Comparison of ENCODE assay signal across 9 mouse cellular contexts in genomic region chr10:111103086-111103485, GRCm38 (mm10).
DNase-seq lines count a peak whose midpoint lies in the region; ATAC-seq lines count a peak whose summit lies in the region.
"Had no signal": no experiment of that assay in that cellular context is flagged by ENCODE, and none has a peak within 500 bp of the region (broad histone marks: within the 10 kb centered on the region; RNA-seq: fewer than 3 reads in every experiment).

No protein-coding gene starts in this region.

- no peaks in the 10 kb centered on the region for H3K36me3 ChIP-seq in midbrain, embryonic 10.5 days
- no peaks in the 10 kb centered on the region for H3K36me3 ChIP-seq in forebrain, embryonic 14.5 days (ENCODE audit: control insufficient read depth, insufficient read depth, low read length)
- H3K36me3 ChIP-seq: midbrain, embryonic 12.5 days had no signal

- DNase-seq in retina, postnatal 1 day, result peak; percentile 19
- DNase-seq in retina, embryonic 14.5 days (ENCODE audit: low spot score), result no peak
- peak; percentile 30 for DNase-seq in liver
- no peak for DNase-seq in midbrain, embryonic 10.5 days (ENCODE audit: low spot score)
- DNase-seq in forebrain, embryonic 14.5 days (ENCODE audit: low spot score), result no peak
- DNase-seq in testis, postnatal 10 days (ENCODE audit: low spot score), result no peak

- H3K4me1 ChIP-seq in brown adipose tissue, adult 24 weeks (ENCODE audit: control insufficient read depth, insufficient read depth, insufficient read length, low read length), result peaks cover 3% of the 10 kb centered on the region; the same call in 1 of the 2 replicates
- H3K4me1 ChIP-seq in midbrain, embryonic 10.5 days, result peaks cover 11% of the 10 kb centered on the region
- peaks cover 7% of the 10 kb centered on the region; the same call in 1 of the 2 replicates for H3K4me1 ChIP-seq in forebrain, embryonic 14.5 days (ENCODE audit: control insufficient read depth, insufficient read depth, low read length)

- H3K9me3 ChIP-seq in midbrain, embryonic 10.5 days (replicated peaks), result no peaks in the 10 kb centered on the region
- no peaks in the 10 kb centered on the region for H3K9me3 ChIP-seq in forebrain, embryonic 14.5 days (replicated peaks; ENCODE audit: control insufficient read depth, low read length)
- H3K9me3 ChIP-seq: midbrain, embryonic 12.5 days had no signal

- H3K27ac ChIP-seq in brown adipose tissue, adult 24 weeks (replicated peaks; ENCODE audit: low read depth, low read length), result peak overlapping the region; percentile 58
- H3K27ac ChIP-seq in midbrain, embryonic 10.5 days (replicated peaks), result no peak overlapping the region
- H3K27ac ChIP-seq in forebrain, embryonic 14.5 days (ENCODE audit: low read depth, low read length), result no peak overlapping the region
- H3K27ac ChIP-seq: midbrain, embryonic 12.5 days had no signal

- peak overlapping the region; percentile 37 for H3K4me3 ChIP-seq in brown adipose tissue, adult 24 weeks (ENCODE audit: insufficient read depth, low read depth, low read length)
- no peak overlapping the region for H3K4me3 ChIP-seq in midbrain, embryonic 10.5 days
- H3K4me3 ChIP-seq in forebrain, embryonic 14.5 days (ENCODE audit: low read depth, low read length), result no peak overlapping the region
- H3K4me3 ChIP-seq: midbrain, embryonic 12.5 days had no signal

- ATAC-seq in neutrophil, adult 5-6 weeks (ENCODE audit: extremely low read depth, insufficient number of reproducible peaks, low FRiP score, poor library complexity, severe bottlenecking), result peak; percentile 90
- ATAC-seq in forebrain, embryonic 14.5 days, result no peak

- H3K9ac ChIP-seq in forebrain, embryonic 14.5 days (ENCODE audit: low read length), result no peak overlapping the region
- H3K9ac ChIP-seq: midbrain, embryonic 12.5 days had no signal

- no peaks in the 10 kb centered on the region for H3K27me3 ChIP-seq in midbrain, embryonic 10.5 days (ENCODE audit: low read depth, poor library complexity, severe bottlenecking)
- no peaks in the 10 kb centered on the region for H3K27me3 ChIP-seq in forebrain, embryonic 14.5 days (replicated peaks; ENCODE audit: control insufficient read depth, insufficient read depth, low read length)
- H3K27me3 ChIP-seq: midbrain, embryonic 12.5 days had no signal

- H3K4me2 ChIP-seq in forebrain, embryonic 14.5 days (ENCODE audit: low read length), result no peak overlapping the region
- H3K4me2 ChIP-seq: midbrain, embryonic 12.5 days had no signal

- 87% methylated on average over 14 of the region's 14 CpGs for WGBS in midbrain, embryonic 10.5 days
- 86% methylated on average over 14 of the region's 14 CpGs for WGBS in forebrain, embryonic 14.5 days

Comparison
In these comparisons a context has a peak if more than half of its experiments do, and no peak if none do; other contexts are left out.
1. DNase-seq: peak in retina, postnatal 1 day (single experiment) and liver (single experiment); none in retina, embryonic 14.5 days (single experiment), midbrain, embryonic 10.5 days (single experiment), forebrain, embryonic 14.5 days (single experiment) and testis, postnatal 10 days (single experiment).